Mouse (Mus musculus) small intestine, adult 2 months (tissue): ENCODE measurements around the gene Bcan.

ENCODE experiments used
- CTCF ChIP-seq: fragments of 200-500 bp; IDR thresholded peaks from 2 replicates; pipeline ENCODE4 v1.5.1; 2012; ENCODE audit warnings: low read depth, mild to moderate bottlenecking, control low read depth, inconsistent platforms, low read length, moderate library complexity, mixed read lengths; ENCODE audit not compliant: insufficient replicate concordance, insufficient read length; ENCODE audit errors: extremely low read depth
- POLR2A ChIP-seq: fragments of 200-500 bp; IDR thresholded peaks from 2 replicates; pipeline ENCODE4 v1.6.1; 2012; ENCODE audit warnings: low read depth, mild to moderate bottlenecking, control low read depth, inconsistent platforms, low read length, moderate library complexity

DNA sequence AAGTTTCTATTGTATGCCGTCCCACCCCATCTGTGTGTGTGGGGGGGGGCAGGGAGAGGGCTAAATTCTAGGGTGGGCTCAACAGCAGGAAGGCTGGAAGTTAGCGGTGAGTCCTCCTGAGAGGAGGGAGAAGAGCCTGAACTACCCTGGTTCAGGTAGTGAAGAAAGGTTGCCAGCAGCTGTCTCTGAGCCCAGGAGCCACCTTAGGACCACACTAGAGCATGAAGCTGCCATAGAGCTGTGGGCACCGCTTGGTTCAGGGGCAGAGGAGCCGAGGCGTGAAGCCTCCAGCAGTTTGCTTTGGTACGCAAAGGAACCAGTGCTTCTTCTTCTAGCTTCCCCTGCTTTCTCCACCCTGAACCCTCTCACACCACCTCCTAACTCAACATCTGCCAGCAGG is 16.4 kb downstream of the Bcan start:
- TF ChIP-seq POLR2A (no peak), CTCF (no peak)
